Mouse (Mus musculus) heart, postnatal 10 days (tissue): ENCODE data around the gene Scnn1b. TPM values are rescaled to one million over a fixed set of nuclear protein-coding genes. Genes with fewer than 3 reads are reported as not detected.

Source experiments
- DNase-seq, 2 experiments: peaks; one replicate each; pipeline ENCODE4 v3.0.0; 2021
- intact Hi-C: fragments of 180-260 bp; cut with DNase I; formaldehyde crosslinking; loops from one replicate; pipeline ENCODE4 v1.15.1; 2025
- total RNA-seq, 2 experiments: library from RNA; stranded (reverse); gene quantifications; 2 replicates each; pipeline ENCODE4 v1.2.3; 2021

Scnn1b gene
- total RNA-seq, 2 experiments from 2014 or later = not detected

- DNase-seq = peak in 1 of 2 experiments; percentile 9
- intact Hi-C loops = no loop called here
These were observed 42.0 kb downstream of the Scnn1b start for GRCm38 (mm10) chr7:121906879-121907278.

GRCm38 (mm10) chr7:121912250-121912649 lies 47.4 kb downstream of the Scnn1b start:
- intact Hi-C loops = no loop called here

DNA sequence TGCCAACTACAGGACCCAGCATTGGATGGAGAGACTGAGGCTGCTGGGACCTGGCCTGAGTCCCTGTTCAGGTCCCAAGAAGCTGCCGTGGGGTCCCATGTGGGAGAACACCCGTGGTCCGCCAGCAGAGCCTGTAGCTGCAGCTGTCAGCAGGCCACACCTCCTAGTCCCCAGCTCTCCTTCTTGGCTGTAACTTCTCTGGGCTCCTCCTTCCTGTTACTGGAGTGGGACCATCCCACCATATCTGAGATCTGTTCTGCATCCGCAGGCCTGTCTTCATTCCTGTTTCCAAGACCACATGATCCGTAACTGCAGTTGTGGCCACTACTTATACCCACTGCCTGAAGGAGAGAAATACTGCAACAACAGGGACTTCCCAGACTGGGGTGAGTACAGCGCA lies 49.1 kb downstream of the Scnn1b start:
- no peak for DNase-seq
- intact Hi-C loops = no loop called here

More at GRCm38 (mm10) chr7:121912250-121912649, 47.4 kb downstream of the Scnn1b start:
- DNase-seq = no peak

DNA sequence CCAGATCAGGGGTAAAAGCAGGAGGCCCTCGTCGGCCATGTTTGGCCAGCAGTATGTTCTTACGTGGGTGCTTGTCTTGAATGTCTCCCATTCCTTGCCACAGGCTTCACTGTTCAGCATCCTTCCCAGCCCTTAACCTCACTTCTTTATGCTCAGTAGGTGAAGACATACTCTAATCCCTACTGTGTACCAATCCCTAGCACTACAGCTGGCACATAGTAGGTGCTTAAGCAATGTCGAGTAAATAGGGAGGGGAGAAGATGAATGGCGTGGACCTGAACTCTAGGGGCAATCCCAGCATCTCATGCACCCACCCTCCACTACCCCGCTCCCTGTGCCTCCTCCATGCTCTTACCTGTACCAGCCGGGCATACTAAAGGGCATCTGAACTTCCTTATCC lies 59.5 kb downstream of the Scnn1b start:
- no peak for DNase-seq
- intact Hi-C loops = no loop called here

DNA sequence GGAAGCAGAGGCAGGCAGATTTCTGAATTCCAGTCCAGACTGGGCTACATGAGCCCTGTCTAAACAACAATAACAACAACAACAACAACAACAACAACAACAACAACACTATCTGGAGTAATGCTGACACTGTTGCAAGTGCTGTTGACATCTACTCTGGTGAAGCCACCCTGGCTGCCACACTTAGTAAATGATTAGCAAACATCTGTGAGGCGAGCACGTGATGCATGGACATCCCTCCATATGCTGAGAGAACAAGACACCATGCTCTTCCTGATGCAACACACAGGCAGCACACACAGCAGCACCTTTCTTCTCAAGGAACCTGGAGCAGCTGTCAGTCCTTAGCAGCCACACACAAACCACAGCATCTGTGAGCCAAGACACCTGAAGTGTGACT lies 63.0 kb downstream of the Scnn1b start:
- intact Hi-C loops = no loop called here
- no peak for DNase-seq

- intact Hi-C loops = no loop called here
These were observed 66.4 kb downstream of the Scnn1b start for GRCm38 (mm10) chr7:121931246-121931645.

GRCm38 (mm10) chr7:121933675-121934074 lies 68.8 kb downstream of the Scnn1b start:
- intact Hi-C loops = no loop called here
- DNase-seq = peak; percentile 24 to 36

More at GRCm38 (mm10) chr7:121931246-121931645, 66.4 kb downstream of the Scnn1b start:
- DNase-seq = no peak

GRCm38 (mm10) chr7:121934346-121934745 lies 69.5 kb downstream of the Scnn1b start:
- intact Hi-C loops = no loop called here
- DNase-seq = no peak

DNA sequence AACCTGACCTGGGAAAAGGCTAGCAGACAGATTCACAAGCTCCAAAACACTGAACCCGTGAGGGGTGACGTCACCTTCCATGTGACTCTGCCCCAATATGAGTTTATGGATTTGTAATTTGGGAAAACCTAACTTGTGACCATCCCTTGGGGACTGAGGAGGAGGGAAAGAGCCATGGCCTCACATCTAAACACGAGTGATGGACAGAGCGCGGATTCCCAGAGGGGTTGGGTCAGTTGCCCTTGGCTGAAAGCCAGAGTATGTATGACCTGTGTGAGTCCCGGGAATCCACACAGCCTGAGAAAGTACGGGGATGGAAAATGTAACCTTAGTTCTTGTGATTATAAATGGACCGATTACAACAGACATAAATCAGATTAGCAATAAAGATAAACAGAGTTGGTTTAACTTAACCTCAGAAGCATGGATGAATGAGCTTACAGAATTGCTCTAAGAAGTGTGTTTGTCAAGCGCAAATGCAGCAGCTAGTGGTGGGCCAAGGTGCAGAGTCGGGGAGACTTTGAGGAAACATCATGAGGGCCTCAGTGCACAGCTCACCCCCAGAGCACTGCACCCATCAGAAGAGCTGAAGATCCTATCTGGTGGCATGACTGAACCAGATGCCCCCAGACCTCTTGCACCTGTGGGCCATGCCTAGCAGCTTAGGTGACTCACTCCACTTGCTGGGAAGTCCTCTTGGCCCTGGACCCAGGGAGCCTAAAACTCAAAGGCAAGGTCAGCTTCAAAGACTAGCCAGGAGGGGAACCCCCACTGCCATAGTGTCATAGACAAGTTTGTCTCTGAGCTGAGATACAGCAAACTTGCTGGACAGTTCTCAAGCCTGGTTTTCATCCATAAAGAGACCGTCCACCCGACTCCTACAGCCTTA lies 71.3 kb downstream of the Scnn1b start:
- peak; percentile 25 to 41 for DNase-seq
- intact Hi-C loops = no loop called here

- DNase-seq = peak in 1 of 2 experiments; percentile 18
- intact Hi-C loops = no loop called here
These were observed 72.2 kb downstream of the Scnn1b start for GRCm38 (mm10) chr7:121936861-121937630.

- intact Hi-C loops = no loop called here
- DNase-seq = no peak
These were observed 73.5 kb downstream of the Scnn1b start for GRCm38 (mm10) chr7:121938124-121938891.

GRCm38 (mm10) chr7:121939244-121939643 lies 74.4 kb downstream of the Scnn1b start:
- intact Hi-C loops = no loop called here
- no peak for DNase-seq

GRCm38 (mm10) chr7:121939729-121940128 lies 74.9 kb downstream of the Scnn1b start:
- intact Hi-C loops = no loop called here
- DNase-seq = no peak

GRCm38 (mm10) chr7:121941016-121941415 lies 76.2 kb downstream of the Scnn1b start:
- intact Hi-C loops = no loop called here
- DNase-seq = peak in 1 of 2 experiments; percentile 23

DNA sequence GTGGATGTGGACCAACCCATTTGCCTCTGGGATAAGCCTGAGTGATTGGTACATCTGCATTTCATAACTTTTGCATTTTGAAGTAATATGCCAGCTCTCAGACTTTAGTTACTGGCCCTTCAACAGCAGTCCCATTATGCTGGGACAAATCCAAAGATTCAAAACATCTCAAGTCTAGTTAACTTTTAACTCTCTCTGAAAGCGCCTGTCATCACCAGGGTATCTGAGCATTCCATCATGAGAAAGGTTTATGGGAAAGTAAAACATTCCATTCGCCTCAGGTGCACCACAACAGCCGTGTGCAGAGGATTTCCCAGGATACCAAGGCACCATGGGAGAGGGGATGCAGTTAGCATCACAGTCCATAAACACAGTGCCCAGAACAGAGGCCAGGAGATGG lies 76.8 kb downstream of the Scnn1b start:
- no peak for DNase-seq
- intact Hi-C loops = no loop called here

GRCm38 (mm10) chr7:121942371-121942770 lies 77.5 kb downstream of the Scnn1b start:
- DNase-seq = peak in 1 of 2 experiments; percentile 23
- intact Hi-C loops = no loop called here

DNA sequence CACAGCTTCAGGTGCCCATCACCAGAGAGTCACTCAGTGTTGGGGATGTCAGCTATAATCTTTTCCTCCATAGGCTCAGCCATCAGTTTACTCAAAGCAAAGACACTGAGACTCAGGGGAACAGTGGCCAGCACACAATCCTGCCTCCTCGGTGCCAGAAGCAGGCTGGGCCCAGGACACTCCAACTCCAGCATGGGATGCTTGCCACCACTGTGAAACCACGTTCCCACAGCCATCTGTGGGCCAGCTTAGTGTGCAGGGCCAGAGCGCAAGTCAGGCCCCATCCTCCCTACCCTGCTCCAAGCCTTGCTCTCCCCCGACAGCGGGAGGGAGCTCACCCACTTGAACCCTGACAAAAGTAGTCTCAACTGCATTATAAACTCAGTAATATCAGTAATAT lies 81.4 kb downstream of the Scnn1b start:
- intact Hi-C loops = no loop called here
- no peak for DNase-seq

DNA sequence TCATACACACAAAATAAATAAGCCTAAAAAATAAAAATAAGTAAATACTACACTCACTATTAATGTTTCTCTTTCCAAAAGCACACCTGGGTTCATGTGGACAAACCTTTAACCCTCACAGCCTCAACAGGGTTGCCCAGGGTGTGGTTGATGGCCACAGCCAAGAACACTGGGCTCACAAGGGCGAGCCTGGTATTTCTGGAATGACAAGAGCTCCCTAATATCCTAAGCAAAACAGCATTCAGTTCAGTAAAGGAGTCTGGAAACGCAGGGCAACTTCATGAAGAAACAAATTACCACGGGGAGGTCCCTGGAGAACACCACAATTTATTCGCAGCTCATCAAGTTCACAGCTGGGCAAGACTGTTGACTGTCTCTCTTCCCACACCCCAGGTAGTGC lies 82.7 kb downstream of the Scnn1b start:
- intact Hi-C loops = no loop called here
- no peak for DNase-seq

- DNase-seq = no peak
- intact Hi-C loops = no loop called here
These were observed 90.2 kb downstream of the Scnn1b start for GRCm38 (mm10) chr7:121954891-121955669.

- DNase-seq = no peak
- intact Hi-C loops = no loop called here
These were observed 91.0 kb downstream of the Scnn1b start for GRCm38 (mm10) chr7:121955802-121956201.
